Mouse (Mus musculus): ENCODE data around the gene Cox6b2. TPM values are rescaled to one million over a fixed set of nuclear protein-coding genes. Genes with fewer than 3 reads are reported as not detected.

Cox6b2 gene
- polyA plus RNA-seq, 1 experiment from 2014 or later, result 24.1 TPM

DNA sequence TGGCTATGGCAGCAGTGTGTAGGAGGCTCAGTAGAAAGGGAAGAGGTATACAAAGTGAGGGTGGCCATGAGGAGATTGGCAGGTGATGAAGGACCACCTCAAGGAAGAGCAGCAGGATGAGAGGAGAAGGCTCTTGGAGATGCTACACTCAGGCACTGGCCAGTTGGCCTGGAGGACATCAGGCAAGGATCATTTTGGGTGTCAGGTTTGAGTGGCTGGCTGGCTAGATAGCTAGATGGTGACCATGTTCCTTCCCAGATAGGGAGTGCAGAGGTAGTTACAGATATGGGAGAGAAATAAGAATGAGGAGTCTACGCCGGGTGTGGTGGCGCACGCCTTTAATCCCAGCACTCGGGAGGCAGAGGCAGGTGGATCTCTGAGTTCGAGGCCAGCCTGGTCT, 8.0 kb downstream of the Cox6b2 start:
- 92% methylated on average over 6 of the region's 6 CpGs for whole genome bisulfite sequencing
- Histone ChIP-seq H3K4me1 (ENCODE audit: control insufficient read depth, insufficient read depth, low read length) (peaks cover 18% of the 10 kb centered on the region), H3K27ac (ENCODE audit: low read length) (no peak overlapping the region), H3K36me3 (ENCODE audit: control insufficient read depth, insufficient read depth) (peaks cover 10% of the 10 kb centered on the region), H3K9ac (ENCODE audit: low read length) (no peak overlapping the region), H3K9me3 (replicated peaks; ENCODE audit: control insufficient read depth, low read length) (no peaks in the 10 kb centered on the region), H3K4me2 (ENCODE audit: low read depth, low read length) (no peak overlapping the region), H3K27me3 (ENCODE audit: control insufficient read depth, insufficient read depth, low read length) (no peaks in the 10 kb centered on the region), H3K4me3 (ENCODE audit: low read length) (no peak overlapping the region)
- ATAC-seq (replicated peaks; ENCODE audit: extremely low read depth, insufficient read depth, low FRiP score), result no peak

DNA sequence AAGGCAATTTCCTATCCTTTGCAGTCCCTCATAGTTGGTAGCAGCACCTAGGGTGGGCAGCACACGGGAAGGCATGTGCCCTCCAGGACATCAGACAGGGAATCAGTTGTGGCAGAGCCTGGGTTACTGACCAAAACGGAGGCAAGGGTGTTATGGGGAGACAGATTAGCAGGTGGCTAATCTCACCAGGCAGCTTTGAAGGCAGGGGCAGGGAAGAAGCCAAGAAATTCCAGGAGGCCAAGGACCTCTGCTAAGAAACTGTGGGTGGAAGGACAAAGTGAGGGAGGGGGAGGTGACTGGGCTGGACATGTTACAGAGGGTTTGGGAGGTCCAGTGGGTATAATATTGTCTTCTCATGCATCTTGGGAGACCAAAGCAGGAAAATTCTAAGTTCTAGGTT, 9.5 kb downstream of the Cox6b2 start:
- no peaks in the 10 kb centered on the region for H3K9me3 ChIP-seq (replicated peaks; ENCODE audit: control insufficient read depth, low read length)
- peaks cover 27% of the 10 kb centered on the region for H3K4me1 ChIP-seq (ENCODE audit: control insufficient read depth, insufficient read depth, low read length)
- no peak overlapping the region for H3K4me2 ChIP-seq (ENCODE audit: low read depth, low read length)
- WGBS, result 60% methylated on average over 2 of the region's 2 CpGs
- H3K27ac ChIP-seq (ENCODE audit: low read length), result no peak overlapping the region
- H3K36me3 ChIP-seq (ENCODE audit: control insufficient read depth, insufficient read depth), result peaks cover 10% of the 10 kb centered on the region
- ATAC-seq (replicated peaks; ENCODE audit: extremely low read depth, insufficient read depth, low FRiP score), result no peak
- H3K4me3 ChIP-seq (ENCODE audit: low read length), result no peak overlapping the region
- no peaks in the 10 kb centered on the region for H3K27me3 ChIP-seq (ENCODE audit: control insufficient read depth, insufficient read depth, low read length)
- H3K9ac ChIP-seq (ENCODE audit: low read length), result no peak overlapping the region

DNA sequence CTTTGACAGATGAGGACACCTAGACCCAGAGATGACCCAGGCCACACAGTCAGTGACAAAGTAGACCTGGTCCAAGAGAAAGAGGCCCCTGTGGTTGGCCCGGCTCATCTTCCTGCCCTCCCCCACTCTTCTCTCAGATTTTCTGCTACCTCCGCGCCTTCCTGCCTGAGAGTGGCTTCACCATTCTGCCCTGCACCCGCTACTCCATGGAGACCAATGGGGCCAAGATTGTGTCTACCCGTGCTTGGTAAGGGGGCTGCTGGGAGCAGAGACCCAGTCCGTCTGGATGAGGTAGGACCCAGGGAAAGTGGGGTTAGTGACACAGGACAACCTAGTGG, 10.4 kb downstream of the Cox6b2 start:
- Histone ChIP-seq H3K9ac (ENCODE audit: low read length) (0 out of 2 replicates have a peak overlapping the region, but pooled peaks have one; percentile 23), H3K9me3 (replicated peaks; ENCODE audit: control insufficient read depth, low read length) (no peaks in the 10 kb centered on the region), H3K4me3 (ENCODE audit: low read length) (no peak overlapping the region), H3K4me2 (ENCODE audit: low read depth, low read length) (no peak overlapping the region), H3K4me1 (ENCODE audit: control insufficient read depth, insufficient read depth, low read length) (peaks cover 27% of the 10 kb centered on the region), H3K36me3 (ENCODE audit: control insufficient read depth, insufficient read depth) (peaks cover 10% of the 10 kb centered on the region), H3K27ac (ENCODE audit: low read length) (no peak overlapping the region), H3K27me3 (ENCODE audit: control insufficient read depth, insufficient read depth, low read length) (no peaks in the 10 kb centered on the region)
- ATAC-seq (replicated peaks; ENCODE audit: extremely low read depth, insufficient read depth, low FRiP score), result no peak
- WGBS, result 84% methylated on average over 6 of the region's 6 CpGs

DNA sequence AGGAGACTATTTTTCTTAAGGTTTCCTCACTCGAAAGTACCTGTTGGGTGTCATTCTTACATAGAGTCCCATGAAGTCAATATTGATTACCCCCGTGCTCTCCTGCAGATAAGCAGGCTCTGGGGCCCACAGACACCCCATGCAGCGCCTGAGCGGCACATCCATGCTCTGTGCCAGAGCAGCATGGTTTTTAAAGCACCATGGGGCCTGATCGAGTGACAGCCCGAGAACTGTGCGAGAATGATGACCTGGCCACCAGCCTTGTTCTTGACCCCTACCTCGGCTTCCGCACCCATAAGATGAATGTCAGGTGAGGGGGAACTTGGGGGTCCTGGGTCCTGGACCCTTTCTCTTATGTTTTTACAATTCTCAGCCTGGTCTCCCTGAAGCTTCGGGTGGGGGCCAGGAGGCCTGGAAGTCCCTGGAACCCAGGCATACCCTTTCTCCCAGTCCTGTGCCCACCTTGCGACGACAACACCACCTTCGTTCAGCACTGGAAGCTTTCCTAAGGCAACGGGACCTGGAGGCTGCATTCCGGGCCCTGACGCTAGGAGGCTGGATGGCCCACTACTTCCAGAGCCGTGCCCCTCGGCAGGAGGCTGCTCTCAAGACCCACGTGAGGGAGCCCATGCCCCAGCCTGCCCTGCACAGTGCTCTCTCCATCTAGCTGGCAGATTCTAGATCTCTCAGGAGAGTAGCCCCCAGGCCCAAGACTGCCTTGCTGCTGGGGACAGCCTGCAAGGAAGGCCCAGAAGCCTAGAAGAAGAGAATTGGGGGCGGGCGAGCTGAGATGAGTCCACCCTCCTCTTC, 11.0 kb downstream of the Cox6b2 start:
- Histone ChIP-seq H3K4me2 (ENCODE audit: low read depth, low read length) (peak overlapping the region; percentile 73), H3K4me1 (ENCODE audit: control insufficient read depth, insufficient read depth, low read length) (peaks cover 27% of the 10 kb centered on the region), H3K27me3 (ENCODE audit: control insufficient read depth, insufficient read depth, low read length) (no peaks in the 10 kb centered on the region), H3K9me3 (replicated peaks; ENCODE audit: control insufficient read depth, low read length) (no peaks in the 10 kb centered on the region), H3K27ac (ENCODE audit: low read length) (peak overlapping the region; percentile 93), H3K9ac (ENCODE audit: low read length) (peak overlapping the region; percentile 94), H3K4me3 (ENCODE audit: low read length) (no peak overlapping the region), H3K36me3 (ENCODE audit: control insufficient read depth, insufficient read depth) (peaks cover 10% of the 10 kb centered on the region)
- 82% methylated on average over 21 of the region's 21 CpGs for WGBS
- no peak for ATAC-seq (replicated peaks; ENCODE audit: extremely low read depth, insufficient read depth, low FRiP score)

DNA sequence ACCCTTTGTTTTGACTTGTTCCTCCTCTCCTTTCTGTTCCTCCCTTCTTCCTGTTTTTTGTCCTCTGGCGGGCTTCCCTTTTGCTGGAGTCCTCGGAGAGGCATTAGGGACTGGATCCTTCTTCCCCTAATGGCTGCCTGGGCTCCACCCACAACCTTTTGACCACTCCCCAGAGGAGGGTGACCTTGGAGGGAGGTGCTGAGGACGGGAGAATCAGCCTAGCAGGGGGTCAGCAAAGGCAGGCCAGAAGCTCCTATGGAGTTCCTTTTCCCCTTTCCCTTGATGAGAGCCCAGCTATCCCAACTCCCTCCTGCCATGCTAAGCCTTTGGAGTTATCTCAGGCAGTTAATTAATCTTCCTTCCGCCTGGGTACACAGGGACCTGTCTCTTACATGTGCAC, 11.7 kb downstream of the Cox6b2 start:
- H3K4me2 ChIP-seq (ENCODE audit: low read depth, low read length), result peak overlapping the region; percentile 73
- peaks cover 27% of the 10 kb centered on the region for H3K4me1 ChIP-seq (ENCODE audit: control insufficient read depth, insufficient read depth, low read length)
- no peak for ATAC-seq (replicated peaks; ENCODE audit: extremely low read depth, insufficient read depth, low FRiP score)
- peak overlapping the region; percentile 93 for H3K27ac ChIP-seq (ENCODE audit: low read length)
- H3K9ac ChIP-seq (ENCODE audit: low read length), result peak overlapping the region; percentile 94
- no peaks in the 10 kb centered on the region for H3K9me3 ChIP-seq (replicated peaks; ENCODE audit: control insufficient read depth, low read length)
- H3K4me3 ChIP-seq (ENCODE audit: low read length), result peak overlapping the region; percentile 79
- under 1% methylated on average over 4 of the region's 4 CpGs for WGBS
- peaks cover 5% of the 10 kb centered on the region; the same call in 1 of the 2 replicates for H3K36me3 ChIP-seq (ENCODE audit: control insufficient read depth, insufficient read depth)
- no peaks in the 10 kb centered on the region for H3K27me3 ChIP-seq (ENCODE audit: control insufficient read depth, insufficient read depth, low read length)

DNA sequence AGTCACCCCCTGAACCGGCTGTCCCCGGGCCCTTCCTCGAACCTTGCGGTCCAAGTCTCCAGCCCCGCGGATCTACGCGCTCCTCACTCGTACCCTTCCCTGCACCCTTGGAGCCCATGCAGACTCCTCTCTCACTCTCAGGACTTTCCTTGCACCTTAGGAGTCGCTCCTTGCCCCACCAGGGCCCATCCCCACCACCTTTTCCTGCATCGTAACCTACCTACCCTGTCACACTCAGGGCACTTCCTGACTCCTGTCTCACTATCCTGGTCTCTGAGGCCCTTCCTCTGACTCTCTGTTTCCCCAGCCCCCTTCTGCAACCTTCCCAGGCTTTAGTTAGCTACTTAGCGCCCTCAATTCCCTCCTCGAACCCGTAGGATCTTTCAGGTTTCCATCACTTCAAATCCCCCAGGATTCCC, 12.6 kb downstream of the Cox6b2 start:
- peaks cover 27% of the 10 kb centered on the region for H3K4me1 ChIP-seq (ENCODE audit: control insufficient read depth, insufficient read depth, low read length)
- WGBS, result under 1% methylated on average over 14 of the region's 14 CpGs
- peak overlapping the region; percentile 94 for H3K9ac ChIP-seq (ENCODE audit: low read length)
- H3K4me3 ChIP-seq (ENCODE audit: low read length), result peak overlapping the region; percentile 79
- H3K27me3 ChIP-seq (ENCODE audit: control insufficient read depth, insufficient read depth, low read length), result no peaks in the 10 kb centered on the region
- peak; percentile 2 for ATAC-seq (replicated peaks; ENCODE audit: extremely low read depth, insufficient read depth, low FRiP score)
- H3K27ac ChIP-seq (ENCODE audit: low read length), result peak overlapping the region; percentile 93
- H3K36me3 ChIP-seq (ENCODE audit: control insufficient read depth, insufficient read depth), result peaks cover 5% of the 10 kb centered on the region; the same call in 1 of the 2 replicates
- no peaks in the 10 kb centered on the region for H3K9me3 ChIP-seq (replicated peaks; ENCODE audit: control insufficient read depth, low read length)
- H3K4me2 ChIP-seq (ENCODE audit: low read depth, low read length), result peak overlapping the region; percentile 73

DNA sequence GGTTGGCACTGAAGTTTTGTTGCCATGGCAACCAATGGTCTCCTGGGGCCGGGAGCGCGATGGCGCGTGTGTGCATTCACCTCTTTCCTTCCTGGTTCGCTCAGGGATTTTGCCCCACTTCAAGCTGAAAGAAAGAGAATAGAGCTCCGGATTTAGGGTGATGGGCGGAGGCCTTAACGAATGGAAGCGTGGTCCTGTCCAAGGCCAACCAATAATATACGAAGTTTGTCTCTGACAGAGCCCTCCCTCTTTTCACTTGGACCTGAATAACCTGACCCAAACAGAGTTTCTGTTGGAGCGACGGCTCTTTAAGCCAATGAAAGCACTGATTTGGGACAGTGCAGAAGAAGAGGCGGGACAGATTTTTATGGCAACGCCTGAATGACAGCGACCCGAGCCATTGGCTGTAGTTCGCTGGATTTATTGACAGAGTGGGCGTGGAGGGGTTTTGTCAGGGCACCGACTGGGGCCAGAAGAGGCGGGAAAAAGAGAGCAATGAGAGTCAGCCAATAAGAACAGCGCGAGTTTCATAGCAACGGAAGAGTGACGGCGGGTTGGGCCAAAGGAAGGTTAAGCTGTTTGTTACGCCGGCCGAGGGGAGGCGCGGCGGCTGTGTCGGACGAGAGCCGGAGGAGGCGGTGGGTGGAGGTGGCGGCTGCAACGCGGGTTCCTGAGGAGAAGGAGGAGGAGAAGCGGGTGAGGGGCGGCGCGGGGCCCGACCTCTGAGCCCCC, 13.2 kb downstream of the Cox6b2 start, which contains the start of gene Kmt5c:
Gene Kmt5c (plus strand): TSS at position 572 of the 732 bp plus-strand sequence.
- WGBS, result under 1% methylated on average over 39 of the region's 44 CpGs
- peak within 1 kb of the TSS; percentile 94 for H3K9ac ChIP-seq (ENCODE audit: low read length)
- ATAC-seq (replicated peaks; ENCODE audit: extremely low read depth, insufficient read depth, low FRiP score), result peak; percentile 94

DNA sequence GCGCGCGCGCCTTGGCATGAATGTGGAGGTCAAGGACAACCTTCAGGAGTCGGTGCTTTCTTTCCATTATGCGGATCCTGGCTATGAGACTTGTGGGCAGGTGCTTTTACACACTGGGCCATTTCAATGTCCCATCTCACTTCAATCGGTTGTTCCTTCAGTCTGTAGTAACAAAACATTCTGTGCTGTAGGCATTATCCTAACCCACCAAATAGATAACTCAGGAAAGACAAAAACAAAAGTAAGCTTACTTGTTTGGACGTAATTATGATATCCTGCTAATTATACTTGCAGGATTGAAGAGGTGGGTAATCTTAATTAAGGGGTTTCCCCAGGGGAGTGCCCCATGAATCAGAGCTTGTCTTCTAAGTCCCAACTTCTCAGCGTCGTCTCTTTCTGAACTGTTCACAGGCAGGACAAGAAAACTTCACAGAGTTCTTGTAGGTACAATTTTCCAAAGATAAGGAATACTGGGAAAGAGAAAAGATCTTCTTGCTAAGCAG, 13.8 kb downstream of the Cox6b2 start:
- Histone ChIP-seq H3K9ac (ENCODE audit: low read length) (peak overlapping the region; percentile 66), H3K9me3 (replicated peaks; ENCODE audit: control insufficient read depth, low read length) (no peaks in the 10 kb centered on the region), H3K4me1 (ENCODE audit: control insufficient read depth, insufficient read depth, low read length) (peaks cover 27% of the 10 kb centered on the region), H3K36me3 (ENCODE audit: control insufficient read depth, insufficient read depth) (peaks cover 5% of the 10 kb centered on the region; the same call in 1 of the 2 replicates), H3K27ac (ENCODE audit: low read length) (peak overlapping the region; percentile 82), H3K27me3 (ENCODE audit: control insufficient read depth, insufficient read depth, low read length) (no peaks in the 10 kb centered on the region), H3K4me2 (ENCODE audit: low read depth, low read length) (peak overlapping the region; percentile 89), H3K4me3 (ENCODE audit: low read length) (peak overlapping the region; percentile 58)
- WGBS, result 47% methylated on average over 10 of the region's 10 CpGs
- no peak for ATAC-seq (replicated peaks; ENCODE audit: extremely low read depth, insufficient read depth, low FRiP score)

More for the DNA sequence above, 13.2 kb downstream of the Cox6b2 start, which contains the start of gene Kmt5c:
- Histone ChIP-seq H3K27ac (ENCODE audit: low read length) (peak within 1 kb of the TSS; percentile 93), H3K9me3 (replicated peaks; ENCODE audit: control insufficient read depth, low read length) (no peaks in the 10 kb centered on the region), H3K27me3 (ENCODE audit: control insufficient read depth, insufficient read depth, low read length) (no peaks in the 10 kb centered on the region), H3K4me1 (ENCODE audit: control insufficient read depth, insufficient read depth, low read length) (peaks cover 27% of the 10 kb centered on the region), H3K4me3 (ENCODE audit: low read length) (peak within 1 kb of the TSS; percentile 79), H3K4me2 (ENCODE audit: low read depth, low read length) (peak within 1 kb of the TSS; percentile 89), H3K36me3 (ENCODE audit: control insufficient read depth, insufficient read depth) (peaks cover 5% of the 10 kb centered on the region; the same call in 1 of the 2 replicates)

All from heart, embryonic 16.5 days (tissue).